Comparison of ENCODE assay signal across 14 mouse cellular contexts in the genomic region with DNA sequence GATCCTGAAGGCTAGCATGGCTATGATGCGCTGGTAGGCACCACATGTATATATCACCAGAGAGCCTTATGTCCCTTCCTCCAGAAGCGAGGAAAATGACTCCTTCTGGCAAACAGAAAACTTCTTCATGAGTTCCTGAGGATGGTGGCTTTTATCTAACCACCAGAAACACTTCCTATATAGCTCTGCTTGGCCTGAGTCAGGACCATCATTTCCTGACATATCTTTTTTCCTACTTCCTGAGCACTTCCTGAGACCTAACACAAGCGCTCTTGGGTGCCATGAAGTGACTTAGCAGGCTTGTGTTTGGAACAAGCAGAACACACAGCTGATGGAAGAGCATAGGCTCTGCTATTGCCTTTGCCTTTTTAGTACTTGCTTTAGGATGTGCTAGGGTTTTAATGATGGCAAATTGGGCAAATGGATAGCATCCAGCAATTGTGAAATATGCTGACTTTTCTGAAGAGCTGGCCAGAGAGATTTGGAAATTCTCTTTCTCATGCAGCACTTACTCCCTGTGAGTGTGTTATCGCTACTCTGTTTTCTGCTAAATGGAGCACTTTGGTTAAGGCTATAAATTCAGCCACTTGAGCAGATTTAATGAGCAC. TPM values are rescaled to one million over a fixed set of nuclear protein-coding genes. Genes with fewer than 3 reads are reported as not detected.
DNase-seq lines count a peak whose midpoint lies in the region; ATAC-seq and TF ChIP-seq lines count a peak whose summit lies in the region.
"Had no signal": no experiment of that assay in that cellular context is flagged by ENCODE, and none has a peak within 500 bp of the region (broad histone marks: within the 10 kb centered on the region; RNA-seq: fewer than 3 reads in every experiment).

No protein-coding gene starts in this region.

- no peak overlapping the region for H3K4me3 ChIP-seq in heart, embryonic 11.5 days (ENCODE audit: low read depth, low read length)
- no peak overlapping the region for H3K4me3 ChIP-seq in lung, embryonic 14.5 days (ENCODE audit: low read depth, low read length)
- H3K4me3 ChIP-seq in heart, embryonic 13.5 days = no peak overlapping the region
- H3K4me3 ChIP-seq: forebrain, embryonic 13.5 days; left cerebral cortex, adult 2 months had no signal

- no peaks in the 10 kb centered on the region for H3K27me3 ChIP-seq in heart, embryonic 11.5 days (ENCODE audit: control insufficient read depth, insufficient read depth, low read length)
- H3K27me3 ChIP-seq in lung, embryonic 14.5 days (ENCODE audit: insufficient read depth, low read length) = no peaks in the 10 kb centered on the region
- H3K27me3 ChIP-seq in heart, embryonic 13.5 days (replicated peaks) = no peaks in the 10 kb centered on the region
- H3K27me3 ChIP-seq: forebrain, embryonic 13.5 days had no signal

- no peaks in the 10 kb centered on the region for H3K36me3 ChIP-seq in heart, embryonic 11.5 days (ENCODE audit: control insufficient read depth, insufficient read depth, low read length)
- no peaks in the 10 kb centered on the region for H3K36me3 ChIP-seq in lung, embryonic 14.5 days (ENCODE audit: insufficient read depth)
- H3K36me3 ChIP-seq in heart, embryonic 13.5 days = no peaks in the 10 kb centered on the region

- H3K27ac ChIP-seq in heart, embryonic 11.5 days (ENCODE audit: low read depth, low read length) = no peak overlapping the region
- H3K27ac ChIP-seq in lung, embryonic 14.5 days (ENCODE audit: low read depth) = peak overlapping the region; percentile 48; the same call in 1 of the 2 replicates
- H3K27ac ChIP-seq in heart, embryonic 13.5 days (replicated peaks) = 0 out of 2 replicates have a peak overlapping the region, but pooled peaks have one; percentile 20
- H3K27ac ChIP-seq: forebrain, embryonic 13.5 days; left cerebral cortex, adult 2 months; macrophage had no signal

- no peak overlapping the region for H3K9ac ChIP-seq in heart, embryonic 11.5 days (ENCODE audit: low read depth, low read length)
- H3K9ac ChIP-seq in lung, embryonic 14.5 days = no peak overlapping the region
- H3K9ac ChIP-seq in heart, embryonic 13.5 days = no peak overlapping the region
- H3K9ac ChIP-seq: forebrain, embryonic 13.5 days had no signal

- DNase-seq in heart, adult 11 months = peak; percentile 90
- DNase-seq in lung, embryonic 14.5 days = peak; percentile 56
- no peak for DNase-seq in lung, postnatal 14 days
- DNase-seq in lung, postnatal 36 days = peak; percentile 59
- no peak for DNase-seq in layer of hippocampus, adult 9-11 months
- no peak for DNase-seq in embryo, embryonic 11 days
- DNase-seq: cerebellum, adult 11 months; kidney, adult 2 months; thymus, adult 2 months had no signal

- no peaks in the 10 kb centered on the region for H3K4me1 ChIP-seq in heart, embryonic 11.5 days (ENCODE audit: control insufficient read depth, insufficient read depth, low read length)
- H3K4me1 ChIP-seq in lung, embryonic 14.5 days (ENCODE audit: insufficient read depth) = peaks cover 19% of the 10 kb centered on the region
- peaks cover 17% of the 10 kb centered on the region for H3K4me1 ChIP-seq in heart, embryonic 13.5 days
- H3K4me1 ChIP-seq: forebrain, embryonic 13.5 days had no signal

- TF ChIP-seq CTCF in lung, embryonic 14.5 days (IDR thresholded peaks at IDR 0.05; ENCODE audit: low read depth) = no peak

- no peaks in the 10 kb centered on the region for H3K9me3 ChIP-seq in heart, embryonic 11.5 days (replicated peaks; ENCODE audit: control insufficient read depth, low read length)
- H3K9me3 ChIP-seq in lung, embryonic 14.5 days (ENCODE audit: low read depth, low read length) = no peaks in the 10 kb centered on the region
- H3K9me3 ChIP-seq in heart, embryonic 13.5 days = no peaks in the 10 kb centered on the region
- H3K9me3 ChIP-seq: forebrain, embryonic 13.5 days had no signal

- H3K4me2 ChIP-seq in heart, embryonic 11.5 days = no peak overlapping the region
- H3K4me2 ChIP-seq in lung, embryonic 14.5 days = no peak overlapping the region
- H3K4me2 ChIP-seq in heart, embryonic 13.5 days = no peak overlapping the region
- H3K4me2 ChIP-seq: forebrain, embryonic 13.5 days had no signal

- no peak for ATAC-seq in heart, embryonic 11.5 days (replicated peaks; ENCODE audit: insufficient number of reproducible peaks, low FRiP score, low TSS enrichment)
- ATAC-seq in lung, embryonic 14.5 days (ENCODE audit: insufficient read depth) = no peak
- no peak for ATAC-seq in heart, embryonic 13.5 days (ENCODE audit: extremely low read depth, insufficient number of reproducible peaks, low FRiP score, low TSS enrichment)
- ATAC-seq: forebrain, embryonic 13.5 days had no signal

- WGBS in heart, embryonic 11.5 days (ENCODE audit: insufficient replicate concordance) = 66% methylated on average over 4 of the region's 4 CpGs
- WGBS in lung, embryonic 14.5 days = 72% methylated on average over 4 of the region's 4 CpGs
- WGBS in heart, embryonic 13.5 days = 67% methylated on average over 4 of the region's 4 CpGs

RNA-seq across cellular contexts. Expression of a gene that starts 50.4 kb away (rescaled TPM):
- polyA plus RNA-seq in heart, embryonic 11.5 days (2014; fragmentation: Nextera tagmentation; extraction: Ambion mirVana) = 12.5 and 16.5 TPM in 2 replicates
- polyA plus RNA-seq in lung, embryonic 14.5 days (2014; fragmentation: Nextera tagmentation; extraction: Ambion mirVana) = 21.9 and 24.9 TPM in 2 replicates
- polyA plus RNA-seq in heart, embryonic 13.5 days (2015; fragmentation: Nextera tagmentation; extraction: Ambion mirVana) = 11.1 and 13.6 TPM in 2 replicates

Comparison
In these comparisons a context has a peak if more than half of its experiments do, and no peak if none do; other contexts are left out.
1. DNase-seq: peak in heart, adult 11 months (single experiment), lung, embryonic 14.5 days (single experiment) and lung, postnatal 36 days (single experiment); none in lung, postnatal 14 days (single experiment), layer of hippocampus, adult 9-11 months (single experiment) and embryo, embryonic 11 days (single experiment).